In the genomic region with DNA sequence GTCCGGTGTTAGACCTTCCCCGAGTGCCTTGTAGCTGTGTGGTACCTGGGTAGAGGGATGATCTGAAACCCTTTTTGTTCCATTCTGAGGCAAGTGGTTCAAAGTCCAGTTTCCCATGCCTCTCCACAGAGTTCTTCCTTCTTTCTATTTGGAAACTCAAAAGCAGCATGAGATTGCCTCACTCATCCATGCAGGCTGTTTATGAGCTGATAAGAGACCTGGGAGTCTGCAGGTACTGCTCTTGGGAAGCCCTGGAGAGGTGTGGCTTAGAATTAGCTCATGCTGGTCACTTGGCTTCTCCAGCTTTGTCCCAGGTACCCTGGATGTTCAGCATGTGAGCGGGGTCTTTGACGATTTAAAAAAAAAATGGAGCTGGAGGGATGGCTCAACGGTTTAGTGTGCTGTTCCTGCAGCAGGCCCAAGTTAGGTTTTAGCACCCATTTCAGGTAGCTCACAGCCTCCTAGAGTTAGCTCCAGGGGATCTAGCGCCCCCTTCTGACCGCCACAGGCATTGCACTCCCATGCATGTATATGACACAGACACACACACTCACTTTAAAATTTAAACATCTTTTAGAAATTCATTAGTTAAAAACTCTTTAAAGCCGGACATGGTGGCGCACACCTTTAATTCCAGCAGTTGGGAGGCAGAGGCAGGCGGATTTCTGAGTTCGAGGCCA, we compare ENCODE assay signal across 1 mouse cellular context.
TF ChIP-seq lines count a peak whose summit lies in the region.

No protein-coding gene starts in this region.

TF ChIP-seq in CH12.LX, 34 proteins besides CTCF, POLR2A, EP300 and RAD21 (continued from another document):
- TF ChIP-seq GABPA (IDR thresholded peaks at IDR 0.05; ENCODE audit: insufficient replicate concordance, low read depth, low read length): no peak
- TF ChIP-seq JUND (conservative IDR thresholded peaks at IDR 0.05; ENCODE audit: low read depth, low read length): no peak
- no peak for TF ChIP-seq UBTF (IDR thresholded peaks at IDR 0.05; ENCODE audit: low read depth, low read length)
- TF ChIP-seq ZNF384 (IDR thresholded peaks at IDR 0.05; ENCODE audit: low read depth, low read length): no peak
- TF ChIP-seq IRF4 (IDR thresholded peaks at IDR 0.05; ENCODE audit: low read depth, low read length): no peak
- TF ChIP-seq JUN (IDR thresholded peaks at IDR 0.05; ENCODE audit: insufficient read depth, low read depth, low read length): no peak
- no peak for TF ChIP-seq TCF12 (IDR thresholded peaks at IDR 0.05; ENCODE audit: low read depth, low read length)
- no peak for TF ChIP-seq USF2 (conservative IDR thresholded peaks at IDR 0.05; ENCODE audit: low read depth, low read length)
- no peak for TF ChIP-seq ZC3H11A (IDR thresholded peaks at IDR 0.05; ENCODE audit: low read depth, low read length)
- TF ChIP-seq KAT2A (IDR thresholded peaks at IDR 0.05; ENCODE audit: insufficient replicate concordance, low read length): no peak
- TF ChIP-seq MAFK (IDR thresholded peaks at IDR 0.05; ENCODE audit: insufficient replicate concordance, low read length): no peak
- TF ChIP-seq MXI1 (IDR thresholded peaks at IDR 0.05; ENCODE audit: low read depth, low read length): no peak
- no peak for TF ChIP-seq ETS1 (conservative IDR thresholded peaks at IDR 0.05; ENCODE audit: low read depth, low read length)
- TF ChIP-seq RCOR1 (conservative IDR thresholded peaks at IDR 0.05; ENCODE audit: low read depth, low read length): no peak
- no peak for TF ChIP-seq PAX5 (IDR thresholded peaks at IDR 0.05; ENCODE audit: low read length)
